Mouse (Mus musculus): ENCODE measurements around the gene Fahd1. TPM values are rescaled to one million over a fixed set of nuclear protein-coding genes. Genes with fewer than 3 reads are reported as not detected.

Fahd1 gene
- polyA plus RNA-seq, 1 experiment from 2014 or later: 46.3 TPM

DNA sequence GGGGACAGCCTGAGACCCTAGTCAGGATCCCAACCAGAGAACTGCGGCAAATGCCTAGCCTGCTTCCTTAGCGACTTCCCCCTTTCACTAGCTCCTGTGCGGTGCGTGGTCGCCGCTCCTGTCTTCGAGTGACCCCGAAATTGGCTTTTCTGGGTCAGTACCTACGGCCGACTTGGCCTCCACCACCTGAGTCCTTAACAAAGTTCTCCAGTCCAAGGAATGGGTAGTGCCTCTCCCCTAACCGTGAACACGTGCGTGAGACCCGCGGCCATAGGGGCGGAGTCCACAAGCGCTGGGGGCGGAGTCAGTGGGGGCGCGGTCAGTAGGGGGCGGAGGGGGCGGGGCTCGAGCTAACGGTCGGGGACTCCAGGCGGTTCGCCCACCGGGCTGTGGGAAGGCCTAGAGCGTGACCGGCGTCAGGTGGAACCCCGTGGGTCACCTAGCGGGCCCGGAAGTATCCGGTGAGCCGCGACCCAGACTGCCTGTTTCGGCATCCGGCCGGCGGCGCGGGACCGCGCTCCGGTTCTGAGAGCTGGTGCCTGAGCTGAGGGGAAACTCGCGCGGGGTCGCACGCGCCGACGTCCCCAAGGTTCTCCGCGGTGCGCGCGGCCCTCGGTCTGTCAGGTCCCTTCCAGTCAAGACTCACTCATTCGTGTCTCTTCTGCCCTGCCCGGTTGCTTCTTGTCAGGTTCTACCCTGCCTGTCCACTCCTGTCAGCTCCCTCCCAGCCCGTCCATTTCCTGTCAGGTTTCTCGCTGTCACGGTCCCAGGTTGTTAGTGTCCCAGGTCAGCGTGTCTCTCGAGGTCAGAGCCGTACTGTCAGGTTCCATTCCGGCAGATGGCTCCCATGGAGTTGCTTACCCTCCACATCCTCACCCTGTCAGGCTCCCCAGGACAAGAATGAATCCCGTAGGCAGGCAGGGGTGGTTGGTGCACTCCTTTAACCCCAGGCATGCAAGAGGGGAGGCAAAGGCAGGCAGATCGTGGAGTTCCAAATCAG lies 45.9 kb downstream of the Fahd1 start, which contains the start of gene Meiob:
TSS of gene Meiob (plus strand) at position 338 of the 1,000 bp plus-strand sequence.
- H3K9me3 ChIP-seq (replicated peaks; ENCODE audit: control insufficient read depth, low read length): no peaks in the 10 kb centered on the region
- peak within 1 kb of the TSS; percentile 83 for H3K4me3 ChIP-seq (ENCODE audit: low read depth, low read length)
- no peaks in the 10 kb centered on the region; the same call in 1 of the 2 replicates for H3K27me3 ChIP-seq (ENCODE audit: control insufficient read depth, insufficient read depth, low read depth, low read length)
- under 1% methylated on average over 71 of the region's 71 CpGs for WGBS (ENCODE audit: insufficient replicate concordance)
- peak; percentile 92 for ATAC-seq (ENCODE audit: low read depth)
- H3K36me3 ChIP-seq (ENCODE audit: control insufficient read depth, insufficient read depth): no peaks in the 10 kb centered on the region
- peak within 1 kb of the TSS; percentile 79 for H3K9ac ChIP-seq (ENCODE audit: low read depth, low read length)
- peaks cover 11% of the 10 kb centered on the region for H3K4me1 ChIP-seq (ENCODE audit: control insufficient read depth, low read depth, low read length)
- peak within 1 kb of the TSS; percentile 91 for H3K4me2 ChIP-seq (ENCODE audit: low read depth, low read length)
- peak within 1 kb of the TSS; percentile 26; the same call in 1 of the 2 replicates for H3K27ac ChIP-seq (ENCODE audit: low read length)

DNA sequence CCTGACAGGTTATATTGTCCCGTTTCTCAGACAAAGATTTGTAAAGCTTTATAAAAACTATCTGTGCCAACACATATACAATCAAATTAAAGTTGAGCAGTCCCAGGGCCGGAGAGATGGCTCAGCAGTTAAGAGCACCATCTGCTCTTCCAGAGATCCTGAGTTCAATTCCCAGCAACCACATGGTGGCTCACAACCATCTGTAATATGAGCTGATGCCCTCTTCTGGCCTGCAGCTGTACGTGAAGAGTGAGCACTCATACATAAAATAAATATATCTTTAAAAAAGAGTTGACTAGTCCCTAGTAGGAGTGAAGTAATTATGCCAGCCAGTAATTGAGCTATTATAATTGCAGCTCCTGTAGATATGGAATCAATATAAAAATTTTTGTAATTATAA lies 49.6 kb downstream of the Fahd1 start:
- Histone ChIP-seq H3K27ac (ENCODE audit: low read length) (no peak overlapping the region), H3K4me2 (ENCODE audit: low read depth, low read length) (no peak overlapping the region), H3K4me3 (ENCODE audit: low read depth, low read length) (no peak overlapping the region), H3K9ac (ENCODE audit: low read depth, low read length) (no peak overlapping the region), H3K4me1 (ENCODE audit: control insufficient read depth, low read depth, low read length) (peaks cover 16% of the 10 kb centered on the region), H3K36me3 (ENCODE audit: control insufficient read depth, insufficient read depth) (no peaks in the 10 kb centered on the region), H3K9me3 (replicated peaks; ENCODE audit: control insufficient read depth, low read length) (no peaks in the 10 kb centered on the region), H3K27me3 (ENCODE audit: control insufficient read depth, insufficient read depth, low read depth, low read length) (peaks cover 3% of the 10 kb centered on the region; the same call in 1 of the 2 replicates)
- no peak for ATAC-seq (ENCODE audit: low read depth)
- 44% methylated on average over 3 of the region's 3 CpGs for WGBS (ENCODE audit: insufficient replicate concordance)

DNA sequence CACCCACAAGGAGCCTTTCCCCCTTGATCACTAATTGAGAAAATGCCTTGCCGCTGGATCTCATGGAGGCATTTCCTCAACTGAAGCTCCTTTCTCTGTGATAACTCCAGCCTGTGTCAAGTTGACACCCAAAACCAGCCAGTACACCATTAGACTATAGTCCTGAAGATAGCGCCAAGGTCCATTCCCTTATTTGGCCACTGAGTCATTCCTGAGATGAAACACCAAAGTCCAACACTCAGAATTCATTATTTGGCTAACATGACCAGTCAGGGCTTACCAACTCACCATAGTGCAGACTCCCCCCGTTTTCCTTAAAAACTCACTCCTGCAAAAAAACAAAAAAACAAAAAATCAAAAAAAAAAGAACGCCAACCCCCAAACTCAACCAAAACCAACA lies 50.7 kb downstream of the Fahd1 start:
- Histone ChIP-seq H3K9me3 (replicated peaks; ENCODE audit: control insufficient read depth, low read length) (no peaks in the 10 kb centered on the region), H3K4me3 (ENCODE audit: low read depth, low read length) (no peak overlapping the region), H3K4me2 (ENCODE audit: low read depth, low read length) (no peak overlapping the region), H3K27me3 (ENCODE audit: control insufficient read depth, insufficient read depth, low read depth, low read length) (peaks cover 3% of the 10 kb centered on the region; the same call in 1 of the 2 replicates), H3K36me3 (ENCODE audit: control insufficient read depth, insufficient read depth) (no peaks in the 10 kb centered on the region), H3K4me1 (ENCODE audit: control insufficient read depth, low read depth, low read length) (peaks cover 9% of the 10 kb centered on the region), H3K9ac (ENCODE audit: low read depth, low read length) (no peak overlapping the region), H3K27ac (ENCODE audit: low read length) (no peak overlapping the region)
- no peak for ATAC-seq (ENCODE audit: low read depth)
- WGBS (ENCODE audit: insufficient replicate concordance): 72% methylated on average over 4 of the region's 4 CpGs

Other genes with a start within 250 kb of the Fahd1 start
- 20.6 and 23.7 TPM in 2 replicates for gene Tsc2, start 217.7 kb downstream of the Fahd1 start, polyA plus RNA-seq (2015; fragmentation: Nextera tagmentation; extraction: Ambion mirVana)
- 5.9 and 6.7 TPM in 2 replicates for gene Nthl1, start 217.7 kb downstream of the Fahd1 start, polyA plus RNA-seq (2015; fragmentation: Nextera tagmentation; extraction: Ambion mirVana)
- 9.8 and 11.8 TPM in 2 replicates for gene Slc9a3r2, start 200.0 kb downstream of the Fahd1 start, polyA plus RNA-seq (2015; fragmentation: Nextera tagmentation; extraction: Ambion mirVana)
- 0.15 and 0.38 TPM in 2 replicates for gene Npw, start 191.9 kb downstream of the Fahd1 start, polyA plus RNA-seq (2015; fragmentation: Nextera tagmentation; extraction: Ambion mirVana)
- gene Zfp598, start 180.7 kb downstream of the Fahd1 start, polyA plus RNA-seq (2015; fragmentation: Nextera tagmentation; extraction: Ambion mirVana): 6.3 and 8.7 TPM in 2 replicates
- gene Syngr3, start 160.4 kb downstream of the Fahd1 start, polyA plus RNA-seq (2015; fragmentation: Nextera tagmentation; extraction: Ambion mirVana): 0.05 and 0.21 TPM in 2 replicates
- gene Gfer, start 154.2 kb downstream of the Fahd1 start, polyA plus RNA-seq (2015; fragmentation: Nextera tagmentation; extraction: Ambion mirVana): 23.7 and 23.9 TPM in 2 replicates
- 0.37 and 0.42 TPM in 2 replicates for gene Noxo1, start 154.1 kb downstream of the Fahd1 start, polyA plus RNA-seq (2015; fragmentation: Nextera tagmentation; extraction: Ambion mirVana)
- gene Tbl3, start 142.7 kb downstream of the Fahd1 start, polyA plus RNA-seq (2015; fragmentation: Nextera tagmentation; extraction: Ambion mirVana): 29.3 and 29.5 TPM in 2 replicates
- gene Rnf151, start 132.3 kb downstream of the Fahd1 start, polyA plus RNA-seq (2015; fragmentation: Nextera tagmentation; extraction: Ambion mirVana): 0.07 TPM in 1 of 2 replicates, not detected in the other
- 868 and 907 TPM in 2 replicates for gene Rps2, start 132.2 kb downstream of the Fahd1 start, polyA plus RNA-seq (2015; fragmentation: Nextera tagmentation; extraction: Ambion mirVana)
- 168 and 174 TPM in 2 replicates for gene Ndufb10, start 125.9 kb downstream of the Fahd1 start, polyA plus RNA-seq (2015; fragmentation: Nextera tagmentation; extraction: Ambion mirVana)
- 0.34 TPM in 1 of 2 replicates, not detected in the other for gene Rpl3l, start 122.5 kb downstream of the Fahd1 start, polyA plus RNA-seq (2015; fragmentation: Nextera tagmentation; extraction: Ambion mirVana)
- gene Msrb1, start 113.7 kb downstream of the Fahd1 start, polyA plus RNA-seq (2015; fragmentation: Nextera tagmentation; extraction: Ambion mirVana): 30.0 and 33.9 TPM in 2 replicates
- 0.24 TPM in 1 of 2 replicates, not detected in the other for gene Hs3st6, start 97.4 kb downstream of the Fahd1 start, polyA plus RNA-seq (2015; fragmentation: Nextera tagmentation; extraction: Ambion mirVana)
- gene Meiob, start 46.1 kb downstream of the Fahd1 start, polyA plus RNA-seq (2015; fragmentation: Nextera tagmentation; extraction: Ambion mirVana): 0.30 and 0.56 TPM in 2 replicates
- gene Hagh, start 10.2 kb downstream of the Fahd1 start, polyA plus RNA-seq (2015; fragmentation: Nextera tagmentation; extraction: Ambion mirVana): 124 and 125 TPM in 2 replicates
- 11.0 and 11.7 TPM in 2 replicates for gene Igfals, start 15.6 kb upstream of the Fahd1 start, polyA plus RNA-seq (2015; fragmentation: Nextera tagmentation; extraction: Ambion mirVana)
- gene Nubp2, start 36.0 kb upstream of the Fahd1 start, polyA plus RNA-seq (2015; fragmentation: Nextera tagmentation; extraction: Ambion mirVana): 53.2 and 55.5 TPM in 2 replicates
- 38.9 and 40.3 TPM in 2 replicates for gene Spsb3, start 36.3 kb upstream of the Fahd1 start, polyA plus RNA-seq (2015; fragmentation: Nextera tagmentation; extraction: Ambion mirVana)
- gene Eme2, start 44.7 kb upstream of the Fahd1 start, polyA plus RNA-seq (2015; fragmentation: Nextera tagmentation; extraction: Ambion mirVana): 12.1 and 12.2 TPM in 2 replicates
- gene Mrps34, start 44.8 kb upstream of the Fahd1 start, polyA plus RNA-seq (2015; fragmentation: Nextera tagmentation; extraction: Ambion mirVana): 48.9 and 50.7 TPM in 2 replicates
- 46.7 and 54.0 TPM in 2 replicates for gene Nme3, start 46.1 kb upstream of the Fahd1 start, polyA plus RNA-seq (2015; fragmentation: Nextera tagmentation; extraction: Ambion mirVana)
- gene Mapk8ip3, start 86.6 kb upstream of the Fahd1 start, polyA plus RNA-seq (2015; fragmentation: Nextera tagmentation; extraction: Ambion mirVana): 9.5 and 11.6 TPM in 2 replicates
- 52.6 and 53.6 TPM in 2 replicates for gene Jpt2, start 110.3 kb upstream of the Fahd1 start, polyA plus RNA-seq (2015; fragmentation: Nextera tagmentation; extraction: Ambion mirVana)
- 2.7 and 2.9 TPM in 2 replicates for gene Cramp1l, start 165.4 kb upstream of the Fahd1 start, polyA plus RNA-seq (2015; fragmentation: Nextera tagmentation; extraction: Ambion mirVana)
- 145 and 146 TPM in 2 replicates for gene Ift140, start 165.7 kb upstream of the Fahd1 start, polyA plus RNA-seq (2015; fragmentation: Nextera tagmentation; extraction: Ambion mirVana)
- gene Tmem204, start 233.2 kb upstream of the Fahd1 start, polyA plus RNA-seq (2015; fragmentation: Nextera tagmentation; extraction: Ambion mirVana): 6.2 and 7.3 TPM in 2 replicates

All from liver, embryonic 16.5 days (tissue).